Mouse (Mus musculus) retina, postnatal 1 day (tissue): ENCODE results near the gene Rbms1.

Experiments
- DNase-seq: peaks from one replicate; pipeline ENCODE4 v3.0.0-alpha.2; 2012

Gene Rbms1

DNA sequence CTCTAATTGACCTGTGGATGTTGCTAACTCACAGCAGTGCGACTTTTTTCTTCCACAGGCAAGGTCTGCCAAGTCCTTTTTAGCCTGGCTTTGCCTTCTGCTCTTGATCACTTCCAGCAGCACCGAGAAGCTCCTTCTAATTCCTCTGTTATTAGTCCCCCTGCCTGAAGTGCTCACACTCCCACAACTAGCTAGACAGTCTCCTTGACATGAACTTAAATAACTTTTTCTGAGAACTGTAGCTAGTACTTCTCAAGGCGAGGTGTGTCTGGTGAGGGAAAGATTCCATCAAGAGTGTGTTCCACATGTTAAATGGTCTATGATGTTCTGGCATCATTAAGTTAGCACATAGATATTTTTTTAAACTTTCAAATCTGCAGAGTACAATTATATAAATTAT is 256.1 kb downstream of the Rbms1 start:
- DNase-seq = no peak

GRCm38 (mm10) chr2:60705426-60705825 is 257.6 kb downstream of the Rbms1 start:
- DNase-seq = no peak

- DNase-seq = no peak
Measured at GRCm38 (mm10) chr2:60703315-60703714, 259.7 kb downstream of the Rbms1 start.

GRCm38 (mm10) chr2:60700956-60701355 is 262.0 kb downstream of the Rbms1 start:
- DNase-seq = no peak
